Mouse (Mus musculus) gastrocnemius, postnatal 14 days (tissue): Measurements from ENCODE around the gene Tead1. TPM values are rescaled to one million over a fixed set of nuclear protein-coding genes. Genes with fewer than 3 reads are reported as not detected.

ENCODE experiments used
- DNase-seq: peaks from one replicate; pipeline ENCODE4 v3.0.0; 2021; ENCODE audit warnings: mixed read lengths
- intact Hi-C: fragments of 180-260 bp; cut with DNase I; formaldehyde crosslinking; loops from one replicate; pipeline ENCODE4 v1.15.1; 2025; ENCODE audit warnings: low total_unique reads
- microRNA-seq, 2 experiments: library from miRNA; unstranded; fragments of <30 nt; microRNA quantifications; one replicate each; pipeline ENCODE4 v1.2.0; 2021
- total RNA-seq, 2 experiments: library from RNA; stranded (reverse); gene quantifications; 2 replicates each; pipeline ENCODE4 v1.2.3; 2021

Tead1 gene
- total RNA-seq, 2 experiments from 2014 or later, result 106 to 120 TPM

GRCm38 (mm10) chr7:112937089-112937488 is 258.0 kb downstream of the Tead1 start:
- no peak for DNase-seq
- intact Hi-C loops, result no loop called here

DNA sequence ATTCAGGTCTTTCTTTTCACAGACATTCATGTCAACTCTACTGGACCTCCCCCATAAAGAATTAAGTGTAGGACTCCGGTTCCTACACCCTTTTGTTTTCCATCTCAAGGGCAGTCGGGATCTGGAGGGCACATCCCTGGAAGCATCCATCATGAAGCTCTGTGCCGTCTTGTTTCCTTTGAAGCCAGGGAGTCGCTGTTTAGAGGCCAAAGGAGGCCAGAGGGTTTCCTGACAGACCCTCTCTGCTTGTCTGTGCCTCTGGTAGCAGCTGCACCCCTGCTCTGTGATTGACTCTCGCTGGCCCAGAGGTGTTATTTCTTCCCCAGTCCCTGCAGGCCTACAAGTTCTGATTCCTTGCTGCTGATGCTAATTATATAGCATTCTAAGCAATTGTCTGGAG is 259.8 kb downstream of the Tead1 start:
- no peak for DNase-seq
- intact Hi-C loops, result no loop called here

- intact Hi-C loops, result no loop called here
- no peak for DNase-seq
These were observed 263.4 kb downstream of the Tead1 start for GRCm38 (mm10) chr7:112942567-112942966.

DNA sequence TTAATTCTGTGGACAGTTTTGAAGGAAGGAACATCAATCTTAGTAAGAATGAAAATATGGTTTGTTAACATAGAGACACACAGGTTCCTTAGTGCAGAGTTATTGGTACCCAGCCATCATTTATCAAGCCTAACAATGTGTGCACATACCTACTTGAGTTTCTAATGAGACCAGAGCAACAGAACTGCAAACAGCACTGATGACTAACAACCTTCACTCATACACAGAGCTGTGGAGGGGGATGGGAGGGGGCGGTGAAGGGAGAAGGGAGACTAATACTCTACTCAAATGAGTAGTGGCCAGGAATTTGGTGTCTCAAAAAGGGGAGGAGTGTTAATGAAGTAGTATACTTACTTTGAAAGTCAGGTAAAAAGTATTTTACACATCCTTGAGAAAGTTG is 263.9 kb downstream of the Tead1 start:
- intact Hi-C loops, result no loop called here
- DNase-seq, result no peak

DNA sequence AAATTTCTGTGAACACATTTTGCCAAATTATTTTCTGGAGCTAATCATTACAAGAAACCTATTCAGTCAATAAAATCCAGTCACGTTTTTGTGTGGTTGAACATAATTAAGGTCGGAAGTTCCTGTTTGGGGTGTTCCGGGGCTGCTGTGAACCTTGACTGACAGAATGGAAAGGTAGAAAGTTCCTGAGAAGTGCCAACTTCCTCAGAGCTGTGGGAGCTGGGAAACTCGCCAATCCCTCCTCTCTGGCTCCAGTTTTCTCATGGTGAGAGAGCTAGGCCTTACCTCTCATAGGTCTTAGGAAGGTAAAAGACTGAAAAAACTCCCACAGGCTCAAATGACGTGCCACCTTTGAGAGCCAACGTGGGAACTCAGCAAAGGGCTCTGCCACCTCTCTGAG is 267.6 kb downstream of the Tead1 start:
- DNase-seq, result no peak
- intact Hi-C loops, result no loop called here

GRCm38 (mm10) chr7:112953777-112954291 is 274.7 kb downstream of the Tead1 start, which contains the start of gene Rassf10:
Gene Rassf10 (plus strand): TSS chr7:112953962.
- intact Hi-C loops, result no loop called here
- DNase-seq, result peak; percentile 73

DNA sequence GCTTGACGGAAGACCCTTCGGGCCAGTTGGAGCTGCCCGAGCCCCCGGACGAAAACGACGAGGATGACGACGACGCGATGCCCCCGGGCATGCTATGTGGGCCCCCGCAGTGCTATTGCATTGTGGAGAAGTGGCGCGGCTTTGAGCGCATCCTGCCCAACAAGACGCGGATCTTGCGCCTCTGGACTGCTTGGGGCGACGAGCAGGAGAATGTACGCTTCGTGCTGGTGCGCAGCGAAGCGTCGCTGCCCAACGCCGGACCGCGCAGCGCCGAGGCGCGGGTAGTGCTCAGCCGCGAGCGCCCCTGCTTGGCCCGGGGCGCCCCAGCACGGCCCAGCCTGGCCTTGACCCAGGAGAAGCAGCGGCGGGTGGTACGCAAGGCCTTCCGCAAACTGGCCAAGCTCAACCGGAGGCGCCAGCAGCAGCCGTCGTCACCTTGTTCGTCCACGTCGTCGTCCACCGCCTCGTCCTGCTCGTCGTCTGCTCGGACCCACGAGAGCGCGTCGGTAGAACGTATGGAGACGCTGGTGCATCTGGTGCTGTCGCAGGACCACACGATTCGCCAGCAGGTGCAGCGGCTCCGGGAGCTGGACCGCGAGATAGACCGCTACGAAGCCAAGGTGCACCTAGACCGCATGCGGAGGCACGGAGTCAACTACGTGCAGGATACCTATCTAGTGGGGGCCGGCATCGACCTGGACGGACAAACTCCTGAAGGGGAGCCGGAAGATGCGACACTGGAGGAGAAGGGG is 275.4 kb downstream of the Tead1 start:
- DNase-seq, result peak; percentile 12
- intact Hi-C loops, result no loop called here

DNA sequence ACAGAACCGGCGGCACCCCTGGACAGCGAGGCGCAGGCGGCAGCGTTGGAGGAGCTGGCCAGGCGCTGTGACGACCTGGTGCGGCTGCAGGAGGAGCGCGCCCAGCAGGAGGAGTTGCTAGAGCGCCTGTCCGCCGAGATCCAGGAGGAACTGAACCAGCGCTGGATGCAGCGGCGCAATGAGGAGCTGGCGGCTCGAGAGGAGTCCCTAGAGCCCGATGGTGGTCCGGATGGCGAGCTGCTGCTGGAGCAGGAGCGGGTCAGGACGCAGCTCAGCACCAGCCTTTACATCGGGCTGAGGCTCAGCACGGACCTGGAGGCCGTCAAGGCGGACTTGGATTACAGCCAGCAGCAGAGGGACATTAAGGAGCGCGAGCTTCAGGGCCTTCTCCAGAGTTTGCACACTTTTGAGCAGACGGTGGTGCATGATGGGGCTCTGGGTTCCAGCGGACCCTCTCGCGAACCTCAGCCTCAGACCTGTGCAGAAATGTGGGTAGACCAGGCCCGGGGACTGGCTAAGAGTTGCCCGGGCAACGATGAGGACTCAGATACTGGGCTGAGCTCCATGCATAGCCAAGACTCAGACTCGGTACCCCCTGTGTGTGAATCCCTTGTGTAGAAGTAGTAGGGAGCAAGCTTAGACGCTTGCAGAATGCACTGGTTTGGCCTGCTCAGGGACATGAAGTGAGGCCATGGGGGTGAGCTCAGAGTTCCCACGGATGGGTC is 276.1 kb downstream of the Tead1 start:
- DNase-seq, result peak; percentile 18
- intact Hi-C loops, result no loop called here

DNA sequence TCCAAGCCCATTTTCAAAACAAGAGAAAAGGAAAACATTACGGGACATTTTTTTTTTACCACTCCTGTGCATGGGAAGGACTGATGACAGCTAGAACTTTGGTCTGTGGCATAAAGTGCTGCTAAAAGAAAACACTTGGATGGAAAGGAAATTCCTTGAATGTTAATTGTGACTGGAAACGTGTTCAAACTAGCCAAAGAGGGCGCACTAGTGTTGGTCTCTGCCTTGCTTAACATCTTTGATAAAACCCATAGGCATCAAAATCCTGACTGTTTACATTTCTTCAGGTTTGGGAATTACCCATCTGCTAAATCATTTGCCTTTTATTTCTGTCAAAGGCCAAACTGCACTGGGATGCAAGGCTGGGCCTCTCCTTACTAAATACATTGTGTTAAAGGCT is 276.8 kb downstream of the Tead1 start:
- DNase-seq, result no peak
- intact Hi-C loops, result no loop called here

Small RNAs within 50 kb of the gene (microRNA-seq; reads per million reads assigned to microRNA genes)
- 0 reads per million in 2 experiments for gene Gm44462
